Mouse (Mus musculus) neural tube, embryonic 11.5 days (tissue): ENCODE measurements around the gene Lfng. TPM values are rescaled to one million over a fixed set of nuclear protein-coding genes. Genes with fewer than 3 reads are reported as not detected.

Experiments used
- ATAC-seq: fragments of 200-750 bp; cut with Nextera tagmentation; 2 replicates; pipeline ENCODE4 v1.8.0; 2017; ENCODE audit warnings: moderate number of reproducible peaks, mild to moderate bottlenecking, moderate TSS enrichment, moderate library complexity; ENCODE audit not compliant: insufficient read depth, low FRiP score, low TSS enrichment
- DNase-seq: peaks from one replicate; pipeline ENCODE4 v3.0.0-alpha.2; 2015; ENCODE audit warnings: low spot score
- H3K27ac ChIP-seq: fragments of 300-500 bp; sonication (generic); 2 replicates; pipeline ENCODE4 v1.5.1; 2014; ENCODE audit warnings: low read depth, mild to moderate bottlenecking, low read length
- H3K27me3 ChIP-seq: fragments of 300-500 bp; sonication (generic); 2 replicates; pipeline ENCODE4 v1.6.1; 2014; ENCODE audit warnings: mild to moderate bottlenecking, low read length, mixed read lengths; ENCODE audit not compliant: control insufficient read depth, insufficient read depth
- H3K36me3 ChIP-seq: fragments of 300-500 bp; sonication (generic); 2 replicates; pipeline ENCODE4 v1.6.1; 2014; ENCODE audit warnings: mild to moderate bottlenecking, low read length, moderate library complexity, mixed read lengths; ENCODE audit not compliant: control insufficient read depth, insufficient read depth
- H3K4me1 ChIP-seq: fragments of 300-500 bp; sonication (generic); 2 replicates; pipeline ENCODE4 v1.6.1; 2014; ENCODE audit warnings: low read length, mixed read lengths; ENCODE audit not compliant: control insufficient read depth, insufficient read depth
- H3K4me2 ChIP-seq: fragments of 300-500 bp; sonication (generic); 2 replicates; pipeline ENCODE4 v1.6.1; 2014; ENCODE audit warnings: low read depth, mild to moderate bottlenecking, moderate library complexity
- H3K4me3 ChIP-seq: fragments of 300-500 bp; sonication (generic); 2 replicates; pipeline ENCODE4 v1.5.1; 2014; ENCODE audit warnings: low read depth, low read length
- H3K9ac ChIP-seq: fragments of 300-500 bp; sonication (generic); 2 replicates; pipeline ENCODE4 v1.6.1; 2014; ENCODE audit warnings: mild to moderate bottlenecking, low read length
- H3K9me3 ChIP-seq: fragments of 300-500 bp; sonication (generic); 2 replicates; pipeline ENCODE4 v1.6.1; 2016; ENCODE audit warnings: low read length; ENCODE audit not compliant: control insufficient read depth
- WGBS: fragments of 180-500 bp; shearing (Covaris S2); extraction: QIAGEN DNeasy Blood & Tissue Kit; methylation state at CpG from one replicate; pipeline ENCODE4 v1.1.7; 2014; 5-methylcytosine and 5-hydroxymethylcytosine counted together
- polyA plus RNA-seq: library from polyadenylated mRNA; unstranded; fragments of >200 nt; fragmentation: Nextera tagmentation; extraction: Ambion mirVana; gene quantifications from 2 replicates; pipeline ENCODE4 v1.2.1, GENCODE M21; 2014

Gene Lfng
- polyA plus RNA-seq, 1 experiment from 2014 or later = 35.4 TPM

DNA sequence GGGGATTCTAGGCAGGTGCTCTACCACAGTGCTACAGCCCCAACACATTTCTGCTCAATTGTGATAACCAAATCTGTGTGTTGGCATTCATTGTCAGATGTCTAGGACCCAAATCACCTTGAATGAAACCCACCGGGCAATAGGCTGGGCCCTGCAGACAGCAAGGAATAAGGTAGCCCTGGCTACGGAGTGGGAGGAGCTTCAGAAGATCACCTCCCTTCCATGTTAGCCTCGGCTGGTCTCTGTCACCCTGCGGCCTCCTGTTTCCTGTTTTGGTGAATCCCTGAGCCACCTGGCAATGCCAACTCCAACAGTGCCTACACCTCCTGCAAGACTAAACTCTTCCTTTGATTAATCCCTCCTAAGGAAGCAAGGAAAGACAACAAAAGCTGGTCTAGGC lies 9.3 kb upstream of the Lfng start:
- no peak overlapping the region for H3K4me2 ChIP-seq
- H3K4me3 ChIP-seq = no peak overlapping the region
- H3K36me3 ChIP-seq = no peaks in the 10 kb centered on the region
- H3K9me3 ChIP-seq = no peaks in the 10 kb centered on the region
- DNase-seq = no peak
- WGBS = 91% methylated on average over 4 of the region's 4 CpGs
- no peak for ATAC-seq
- H3K27me3 ChIP-seq = no peaks in the 10 kb centered on the region
- 0 out of 2 replicates have a peak, but pooled peaks cover 3% of the 10 kb centered on the region for H3K4me1 ChIP-seq
- no peak overlapping the region for H3K27ac ChIP-seq
- no peak overlapping the region for H3K9ac ChIP-seq

DNA sequence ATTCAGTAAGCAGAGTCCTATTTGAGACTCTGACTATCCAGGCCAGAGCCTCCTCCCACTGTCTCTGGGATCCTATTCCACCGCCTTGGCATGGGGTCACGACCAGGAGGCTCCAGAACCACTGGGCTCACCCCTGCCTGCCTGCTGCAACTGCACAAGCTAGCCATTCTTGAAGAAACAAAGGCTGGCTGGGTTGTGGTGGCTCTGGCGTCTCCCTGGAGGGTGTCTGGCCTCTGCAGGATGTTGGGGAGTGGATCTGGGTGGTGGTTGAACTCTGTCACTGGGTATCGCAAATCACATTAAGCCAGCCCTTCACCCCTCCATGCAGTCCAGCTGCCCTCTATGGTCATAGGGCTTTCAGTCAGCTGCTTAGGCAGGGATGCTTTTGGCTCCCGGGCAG lies 7.2 kb upstream of the Lfng start:
- Histone ChIP-seq H3K9ac (no peak overlapping the region; the same call in 1 of the 2 replicates), H3K4me1 (0 out of 2 replicates have a peak, but pooled peaks cover 3% of the 10 kb centered on the region), H3K27me3 (no peaks in the 10 kb centered on the region), H3K4me3 (no peak overlapping the region), H3K36me3 (no peaks in the 10 kb centered on the region), H3K27ac (no peak overlapping the region), H3K9me3 (no peaks in the 10 kb centered on the region), H3K4me2 (no peak overlapping the region)
- 34% methylated on average over 5 of the region's 5 CpGs for WGBS
- no peak for DNase-seq
- ATAC-seq = no peak

DNA sequence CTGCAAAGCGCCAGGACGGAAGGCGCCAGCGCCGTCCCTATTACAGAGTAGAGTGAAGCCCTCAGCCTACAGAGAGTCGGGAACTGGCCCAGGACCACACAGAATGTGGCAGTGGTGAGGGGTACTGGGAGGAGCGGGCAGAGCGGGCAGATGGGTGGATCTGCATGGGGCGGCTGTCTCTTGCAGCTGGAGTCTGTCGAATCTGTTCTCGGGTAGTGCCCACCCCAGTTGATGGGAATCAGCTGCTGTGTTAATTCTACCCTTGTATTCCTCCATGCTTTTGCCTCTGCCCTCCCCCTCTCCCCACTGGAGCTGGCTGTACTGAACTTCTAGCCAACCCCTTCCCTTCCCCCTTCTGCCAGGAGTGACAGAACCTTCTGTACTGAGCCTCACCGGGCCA lies 5.4 kb upstream of the Lfng start:
- DNase-seq = no peak
- Histone ChIP-seq H3K4me3 (no peak overlapping the region), H3K27ac (no peak overlapping the region), H3K4me1 (peaks cover 16% of the 10 kb centered on the region), H3K9me3 (no peaks in the 10 kb centered on the region), H3K9ac (no peak overlapping the region), H3K36me3 (no peaks in the 10 kb centered on the region), H3K27me3 (no peaks in the 10 kb centered on the region), H3K4me2 (no peak overlapping the region)
- ATAC-seq = no peak
- WGBS = 74% methylated on average over 12 of the region's 12 CpGs

DNA sequence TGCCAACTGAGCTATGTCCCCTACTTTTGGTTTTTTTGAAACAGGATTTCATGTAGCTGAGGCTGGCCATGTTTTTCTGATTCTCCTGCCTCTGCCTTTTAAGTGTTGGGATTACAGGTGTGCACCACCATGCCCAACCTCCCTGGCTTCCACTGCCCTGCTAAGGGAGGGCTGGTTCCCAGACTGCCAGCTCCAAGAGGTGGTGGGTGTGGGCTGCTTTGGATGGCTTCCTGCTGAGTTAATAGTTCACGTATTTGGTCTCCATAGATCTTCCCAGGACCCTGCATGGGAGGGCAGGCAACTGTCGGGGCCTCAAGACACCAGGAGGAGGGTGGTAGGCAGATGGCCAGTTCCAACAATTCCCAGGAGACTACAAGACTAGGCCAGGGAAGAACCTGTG lies 4.6 kb upstream of the Lfng start:
- H3K27me3 ChIP-seq = no peaks in the 10 kb centered on the region
- no peak overlapping the region for H3K9ac ChIP-seq
- H3K27ac ChIP-seq = no peak overlapping the region
- ATAC-seq (no peak), DNase-seq (no peak)
- WGBS = 36% methylated on average over 2 of the region's 2 CpGs
- H3K4me1 ChIP-seq = peaks cover 18% of the 10 kb centered on the region
- H3K4me2 ChIP-seq = no peak overlapping the region
- H3K4me3 ChIP-seq = no peak overlapping the region
- no peaks in the 10 kb centered on the region for H3K9me3 ChIP-seq
- no peaks in the 10 kb centered on the region for H3K36me3 ChIP-seq

DNA sequence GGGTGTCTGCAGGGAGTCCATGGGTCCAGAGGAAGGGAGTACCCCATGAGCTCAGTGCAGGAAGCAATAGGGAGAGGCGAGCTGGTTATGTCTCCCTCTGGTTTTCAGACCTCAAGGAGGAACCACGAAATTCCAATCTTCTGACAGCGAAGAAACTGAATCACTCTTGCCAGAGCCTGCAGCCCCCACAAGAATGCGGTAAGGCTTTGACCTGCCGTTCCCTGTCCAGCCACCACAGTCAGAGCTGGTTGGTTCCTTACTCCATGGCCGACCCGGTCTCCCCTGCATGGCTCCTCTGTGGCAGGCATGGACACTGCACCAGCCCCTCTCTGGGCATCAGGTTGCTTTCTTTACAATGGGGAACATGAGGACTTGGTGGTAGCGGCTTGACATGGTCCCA lies 2.7 kb upstream of the Lfng start:
- Histone ChIP-seq H3K9me3 (no peaks in the 10 kb centered on the region), H3K27ac (no peak overlapping the region), H3K4me2 (no peak overlapping the region), H3K27me3 (no peaks in the 10 kb centered on the region), H3K9ac (no peak overlapping the region), H3K4me1 (peaks cover 23% of the 10 kb centered on the region), H3K4me3 (no peak overlapping the region), H3K36me3 (no peaks in the 10 kb centered on the region)
- ATAC-seq (no peak), DNase-seq (no peak)
- WGBS = 85% methylated on average over 8 of the region's 8 CpGs

DNA sequence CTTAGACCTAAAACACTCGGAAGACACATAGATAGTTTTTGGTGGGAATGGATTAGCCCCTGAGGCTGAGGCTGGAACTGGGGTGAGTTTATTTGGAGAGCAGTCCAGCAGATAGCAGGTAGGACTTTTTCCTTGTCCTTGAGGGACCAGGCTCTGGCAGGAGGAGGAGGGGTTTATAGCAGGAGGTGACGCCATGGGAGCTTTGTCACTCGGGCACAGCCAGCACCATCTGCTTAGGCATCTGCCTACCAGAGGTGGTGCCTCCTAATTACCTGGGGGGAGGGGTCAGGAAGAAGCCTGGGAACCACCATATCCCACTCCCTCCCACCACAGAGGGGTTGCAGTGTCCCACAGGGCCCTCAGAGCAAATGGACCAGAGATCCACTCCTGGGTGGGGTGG lies 1.9 kb upstream of the Lfng start:
- no peak overlapping the region for H3K4me2 ChIP-seq
- no peaks in the 10 kb centered on the region for H3K9me3 ChIP-seq
- 16% methylated on average over 3 of the region's 3 CpGs for WGBS
- DNase-seq (peak; percentile 52), ATAC-seq (no peak)
- peaks cover 25% of the 10 kb centered on the region for H3K4me1 ChIP-seq
- H3K27ac ChIP-seq = no peak overlapping the region
- no peak overlapping the region for H3K4me3 ChIP-seq
- no peaks in the 10 kb centered on the region for H3K27me3 ChIP-seq
- no peaks in the 10 kb centered on the region for H3K36me3 ChIP-seq
- H3K9ac ChIP-seq = no peak overlapping the region

DNA sequence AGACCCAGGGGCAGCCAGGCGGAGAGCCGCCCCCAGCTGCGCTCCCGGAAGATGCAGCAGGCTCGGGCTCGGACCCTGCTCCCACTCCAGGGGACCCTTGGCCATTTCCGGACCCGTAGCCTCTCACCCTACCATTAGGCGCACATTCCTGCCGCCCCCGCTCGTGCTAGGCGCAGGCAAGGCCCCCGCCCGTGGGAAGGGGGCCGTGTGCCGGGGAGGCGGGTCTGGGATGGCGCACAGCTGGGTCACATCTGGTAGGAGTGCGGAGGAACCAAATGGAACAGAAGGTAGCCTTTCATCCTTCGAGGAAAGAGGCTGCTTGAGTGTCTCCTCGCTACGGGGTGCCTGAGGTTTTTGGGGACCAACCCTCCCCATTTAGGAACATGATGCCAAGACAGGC lies 734 bp upstream of the Lfng start:
- Histone ChIP-seq H3K36me3 (no peaks in the 10 kb centered on the region), H3K4me2 (peak overlapping the region; percentile 81), H3K4me3 (peak overlapping the region; percentile 68), H3K4me1 (peaks cover 37% of the 10 kb centered on the region), H3K9me3 (no peaks in the 10 kb centered on the region), H3K27me3 (no peaks in the 10 kb centered on the region), H3K27ac (no peak overlapping the region), H3K9ac (peak overlapping the region; percentile 52)
- under 1% methylated on average over 23 of the region's 23 CpGs for WGBS
- DNase-seq = peak; percentile 56
- no peak for ATAC-seq

DNA sequence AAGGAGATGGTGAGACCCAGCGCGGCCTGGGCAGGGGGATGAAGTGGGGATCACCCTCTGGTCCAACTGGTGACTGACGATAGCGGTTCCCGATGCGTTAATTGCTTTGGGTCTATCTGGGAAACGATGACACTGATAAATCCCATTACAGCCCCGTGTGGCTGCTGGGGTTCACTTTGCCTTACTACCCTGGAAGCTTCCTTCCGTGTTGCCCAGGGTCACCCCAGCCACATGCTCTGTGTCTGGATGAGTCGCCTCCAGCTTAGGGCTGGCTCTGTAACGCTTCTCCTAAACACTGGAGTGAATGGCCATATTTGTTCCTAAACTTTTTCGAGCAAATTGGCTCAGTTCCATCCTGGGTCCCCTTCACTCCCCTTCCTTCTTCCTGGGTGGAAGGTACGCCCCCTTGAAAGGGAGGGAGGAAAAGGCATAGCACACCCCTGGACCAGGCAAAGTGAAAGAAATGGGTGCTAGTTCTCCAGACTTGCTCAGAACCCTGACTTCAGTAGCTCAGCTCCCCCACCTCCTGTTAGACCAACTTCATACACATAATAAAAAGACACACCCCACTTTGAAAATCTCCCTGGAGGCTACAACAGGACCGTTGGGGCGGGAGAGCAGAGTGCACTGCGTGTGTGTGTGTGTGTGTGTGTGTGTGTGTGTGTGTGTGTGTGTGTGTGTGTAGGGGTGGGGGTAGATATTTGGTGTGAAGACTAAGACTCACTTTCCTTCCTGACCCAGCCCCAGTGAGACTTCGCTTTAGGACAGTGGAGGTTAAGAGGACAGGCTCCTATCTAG lies 915 bp downstream of the Lfng start:
- no peaks in the 10 kb centered on the region for H3K27me3 ChIP-seq
- peak; percentile 46 for DNase-seq
- under 1% methylated on average over 16 of the region's 17 CpGs for WGBS

DNA sequence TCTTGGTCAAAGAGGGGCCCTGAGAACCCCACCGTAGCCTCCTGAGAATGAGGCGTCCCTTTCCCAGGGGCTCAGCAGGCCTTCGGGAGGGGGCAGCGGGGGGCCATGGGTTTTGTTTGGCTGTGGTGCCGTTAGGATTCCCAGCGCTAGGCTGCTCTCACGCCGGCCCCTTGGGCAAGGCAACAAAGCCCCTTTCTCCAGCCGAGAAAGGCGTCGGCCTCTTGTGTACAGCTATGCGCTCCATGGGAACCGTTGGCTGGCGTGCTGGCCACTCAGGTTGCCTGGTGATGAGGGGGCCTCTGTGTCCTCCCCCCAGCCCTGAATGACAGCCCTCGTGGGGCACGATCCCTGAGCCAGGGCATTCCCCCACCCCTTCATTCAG lies 1.5 kb downstream of the Lfng start:
- Histone ChIP-seq H3K27me3 (no peaks in the 10 kb centered on the region), H3K4me2 (peak overlapping the region; percentile 81), H3K4me3 (peak overlapping the region; percentile 68), H3K36me3 (no peaks in the 10 kb centered on the region; the same call in none of the 2 replicates), H3K9me3 (no peaks in the 10 kb centered on the region), H3K27ac (peak overlapping the region; percentile 98), H3K9ac (peak overlapping the region; percentile 85), H3K4me1 (peaks cover 49% of the 10 kb centered on the region)
- ATAC-seq = 0 out of 2 replicates have a peak, but pooled peaks have one; percentile 2
- 1% methylated on average over 16 of the region's 16 CpGs for WGBS
- peak; percentile 79 for DNase-seq

More for the DNA sequence above, 915 bp downstream of the Lfng start:
- Histone ChIP-seq H3K4me2 (peak overlapping the region; percentile 81), H3K27ac (peak overlapping the region; percentile 98), H3K9me3 (no peaks in the 10 kb centered on the region), H3K36me3 (no peaks in the 10 kb centered on the region; the same call in none of the 2 replicates), H3K4me3 (peak overlapping the region; percentile 68), H3K9ac (peak overlapping the region; percentile 85), H3K4me1 (peaks cover 49% of the 10 kb centered on the region)
- ATAC-seq = no peak
